Mouse (Mus musculus): ENCODE measurements at regions not wholly inside any gene's neighbourhood (a gene's known extent, or its start where the extent isn't known, plus 50 kb on each side); places are given as distances from the start of the nearest gene placed in this dataset.

GRCm38 (mm10) chr16:77877006-77877405 lies 275.1 kb upstream of the Gm11146 start:
- DNase-seq (ENCODE audit: low spot score in 2 of 2), result no peak

- DNase-seq (ENCODE audit: low spot score in 2 of 2), result no peak
Observed at GRCm38 (mm10) chr16:77863246-77863645, 261.4 kb upstream of the Gm11146 start.

GRCm38 (mm10) chr16:77852066-77852781 lies 250.3 kb upstream of the Gm11146 start:
- DNase-seq (ENCODE audit: low spot score in 2 of 2), result peak; percentile 36 to 62

GRCm38 (mm10) chr16:77851206-77852065 lies 249.5 kb upstream of the Gm11146 start:
- DNase-seq (ENCODE audit: low spot score in 2 of 2), result peak; percentile 10 to 54

- no peak for DNase-seq (ENCODE audit: low spot score in 2 of 2)
Observed at GRCm38 (mm10) chr16:77835767-77836166, 233.9 kb upstream of the Gm11146 start.

GRCm38 (mm10) chr16:77827322-77828117 lies 225.6 kb upstream of the Gm11146 start:
- peak; percentile 15 to 50 for DNase-seq (ENCODE audit: low spot score in 2 of 2)

- DNase-seq (ENCODE audit: low spot score in 2 of 2), result peak in 1 of 2 experiments; percentile 15
Observed at GRCm38 (mm10) chr16:77799709-77800108, 197.8 kb upstream of the Gm11146 start.

- DNase-seq (ENCODE audit: low spot score in 2 of 2), result no peak
Observed at GRCm38 (mm10) chr16:77796926-77797325, 195.0 kb upstream of the Gm11146 start.

GRCm38 (mm10) chr16:77789652-77790051 lies 187.8 kb upstream of the Gm11146 start:
- peak in 1 of 2 experiments; percentile 13 for DNase-seq (ENCODE audit: low spot score in 2 of 2)

- DNase-seq (ENCODE audit: low spot score in 2 of 2), result no peak
Observed at GRCm38 (mm10) chr16:77789206-77789605, 187.3 kb upstream of the Gm11146 start.

GRCm38 (mm10) chr16:77788781-77789150 lies 186.9 kb upstream of the Gm11146 start:
- no peak for DNase-seq (ENCODE audit: low spot score in 2 of 2)

GRCm38 (mm10) chr16:77788041-77788780 lies 186.3 kb upstream of the Gm11146 start:
- DNase-seq (ENCODE audit: low spot score in 2 of 2), result peak; percentile 66 to 78

GRCm38 (mm10) chr16:77787025-77787424 lies 185.1 kb upstream of the Gm11146 start:
- no peak for DNase-seq (ENCODE audit: low spot score in 2 of 2)

- no peak for DNase-seq (ENCODE audit: low spot score in 2 of 2)
Observed at GRCm38 (mm10) chr16:77779019-77779418, 177.1 kb upstream of the Gm11146 start.

GRCm38 (mm10) chr16:77772075-77772474 lies 170.2 kb upstream of the Gm11146 start:
- DNase-seq (ENCODE audit: low spot score in 2 of 2), result no peak

GRCm38 (mm10) chr16:77760926-77761347 lies 159.0 kb upstream of the Gm11146 start:
- DNase-seq (ENCODE audit: low spot score in 2 of 2), result peak; percentile 36 to 54

- DNase-seq (ENCODE audit: low spot score in 2 of 2), result peak; percentile 25 to 29
Observed at GRCm38 (mm10) chr16:77760479-77760878, 158.6 kb upstream of the Gm11146 start.

GRCm38 (mm10) chr16:77759997-77760396 lies 158.1 kb upstream of the Gm11146 start:
- peak; percentile 77 to 78 for DNase-seq (ENCODE audit: low spot score in 2 of 2)

GRCm38 (mm10) chr16:77754882-77755281 lies 153.0 kb upstream of the Gm11146 start:
- no peak for DNase-seq (ENCODE audit: low spot score in 2 of 2)

GRCm38 (mm10) chr16:77749474-77749873 lies 147.6 kb upstream of the Gm11146 start:
- DNase-seq (ENCODE audit: low spot score in 2 of 2), result no peak

GRCm38 (mm10) chr16:77743838-77744237 lies 141.9 kb upstream of the Gm11146 start:
- DNase-seq (ENCODE audit: low spot score in 2 of 2), result no peak
